Mouse (Mus musculus) myocyte (in vitro differentiated cells): ENCODE results near the gene Dnmt1. TPM values are rescaled to one million over a fixed set of nuclear protein-coding genes. Genes with fewer than 3 reads are reported as not detected.
A peak's percentile ranks its signal among the peaks of the same experiment; 100 is the strongest.

ENCODE experiments used
- H3K27me3 ChIP-seq: one replicate; pipeline ENCODE4 v1.6.1; 2011; ENCODE audit not compliant: control insufficient read depth, insufficient read depth, insufficient read length
- H3K36me3 ChIP-seq: one replicate; pipeline ENCODE4 v1.6.1; 2011; ENCODE audit not compliant: control insufficient read depth, insufficient read depth
- H3K4me2 ChIP-seq: one replicate; pipeline ENCODE4 v1.6.1; 2011; ENCODE audit warnings: low read depth, control low read depth
- H3K4me3 ChIP-seq: one replicate; pipeline ENCODE4 v1.5.1; 2011; ENCODE audit warnings: mild to moderate bottlenecking, control low read depth, moderate library complexity
- H3K79me2 ChIP-seq: one replicate; pipeline ENCODE4 v1.6.1; 2011; ENCODE audit not compliant: control insufficient read depth, insufficient read depth
- H3ac ChIP-seq: one replicate; pipeline ENCODE4 v1.6.1; 2011; ENCODE audit not compliant: control insufficient read depth, insufficient read length
- CEBPB ChIP-seq: IDR thresholded peaks from 2 replicates; pipeline ENCODE4 v1.6.1; 2011; ENCODE audit warnings: mild to moderate bottlenecking, moderate library complexity; ENCODE audit not compliant: poor library complexity, insufficient read depth, severe bottlenecking
- E2F4 ChIP-seq: IDR thresholded peaks from one replicate; pipeline ENCODE4 v1.6.1; 2011; ENCODE audit warnings: mild to moderate bottlenecking, control low read depth, moderate library complexity; ENCODE audit not compliant: insufficient read depth
- MAX ChIP-seq: IDR thresholded peaks from one replicate; pipeline ENCODE4 v1.6.1; 2011; ENCODE audit warnings: low read depth, mild to moderate bottlenecking, control low read depth
- MYOD1 ChIP-seq, 3 experiments: IDR thresholded peaks; one replicate each; pipeline ENCODE4 v1.6.1; 2011; ENCODE audit warnings: control low read depth in 2 of 3, low read depth in 2 of 3, mild to moderate bottlenecking in 2 of 3, moderate library complexity in 1 of 3; ENCODE audit not compliant: insufficient read length in 2 of 3, control insufficient read depth in 1 of 3
- MYOG ChIP-seq, 3 experiments: IDR thresholded peaks; one replicate each; pipeline ENCODE4 v1.6.1; 2011; ENCODE audit warnings: control low read depth in 2 of 3, low read depth in 2 of 3, mild to moderate bottlenecking in 2 of 3; ENCODE audit not compliant: insufficient read length in 2 of 3, control insufficient read depth in 1 of 3, insufficient read depth in 1 of 3
- POLR2A ChIP-seq: IDR thresholded peaks from one replicate; pipeline ENCODE4 v1.6.1; 2011; ENCODE audit warnings: low read depth, mild to moderate bottlenecking, control low read depth, moderate library complexity; ENCODE audit not compliant: insufficient read length
- POLR2AphosphoS2 ChIP-seq: IDR thresholded peaks from one replicate; pipeline ENCODE4 v1.6.1; 2011; ENCODE audit warnings: low read depth, control low read depth; ENCODE audit not compliant: insufficient read length
- REST ChIP-seq: IDR thresholded peaks from one replicate; pipeline ENCODE4 v1.6.1; 2011; ENCODE audit warnings: mild to moderate bottlenecking, control low read depth, moderate library complexity; ENCODE audit not compliant: insufficient read depth, insufficient read length
- SRF ChIP-seq: IDR thresholded peaks from one replicate; pipeline ENCODE4 v1.6.1; 2011; ENCODE audit warnings: low read depth; ENCODE audit not compliant: control insufficient read depth, insufficient read length
- TCF12 ChIP-seq: IDR thresholded peaks from one replicate; pipeline ENCODE4 v1.6.1; 2011; ENCODE audit warnings: mild to moderate bottlenecking, control low read depth; ENCODE audit not compliant: poor library complexity, insufficient read depth, severe bottlenecking
- TCF3 ChIP-seq: IDR thresholded peaks from one replicate; pipeline ENCODE4 v1.6.1; 2011; ENCODE audit warnings: low read depth, control low read depth; ENCODE audit not compliant: insufficient read length
- USF1 ChIP-seq: IDR thresholded peaks from one replicate; pipeline ENCODE4 v1.6.1; 2011; ENCODE audit warnings: low read depth, mild to moderate bottlenecking, control low read depth, moderate library complexity
- polyA plus RNA-seq: library from polyadenylated mRNA; unstranded; fragments of >200 nt; fragmentation: generic; extraction: Trizol; gene quantifications from one replicate; pipeline ENCODE4 v1.2.1, GENCODE M21; 2012; ENCODE audit warnings: missing spikeins

Dnmt1 gene
- polyA plus RNA-seq, 1 experiment: 22.1 TPM

- Histone ChIP-seq H3K27me3 (no peaks in the 10 kb centered on the region), H3ac (peak overlapping the region; percentile 23), H3K36me3 (no peaks in the 10 kb centered on the region), H3K4me2 (peak overlapping the region; percentile 100), H3K79me2 (no peaks in the 10 kb centered on the region), H3K4me3 (peak overlapping the region; percentile 25)
- peak; percentile 79 for TF ChIP-seq POLR2AphosphoS2
- TF ChIP-seq MAX: no peak
- peak; percentile 51 for TF ChIP-seq SRF
- TF ChIP-seq CEBPB: no peak
- TF ChIP-seq MYOG (IDR thresholded peaks at IDR 0.05; ENCODE audit: control insufficient read depth in 1 of 3, insufficient read depth in 1 of 3, insufficient read length in 2 of 3, low read depth in 2 of 3): peak; percentile 34 to 91 (median 88)
- no peak for TF ChIP-seq USF1
- TF ChIP-seq REST: no peak
- peak; percentile 47 for TF ChIP-seq TCF3
- TF ChIP-seq POLR2A: peak; percentile 89
- no peak for TF ChIP-seq TCF12
- peak in 2 of 3 experiments; percentile 88 to 91 for TF ChIP-seq MYOD1 (IDR thresholded peaks at IDR 0.05; ENCODE audit: control insufficient read depth in 1 of 3, insufficient read length in 2 of 3, low read depth in 2 of 3)
- peak; percentile 4 for TF ChIP-seq E2F4
Measured at GRCm38 (mm10) chr9:20878041-20878709, 81.5 kb downstream of the Dnmt1 start.

GRCm38 (mm10) chr9:20877118-20878040, 82.3 kb downstream of the Dnmt1 start:
- Histone ChIP-seq H3ac (peak overlapping the region; percentile 23), H3K4me3 (peak overlapping the region; percentile 25), H3K36me3 (no peaks in the 10 kb centered on the region), H3K4me2 (peak overlapping the region; percentile 99), H3K79me2 (no peaks in the 10 kb centered on the region), H3K27me3 (no peaks in the 10 kb centered on the region)
- TF ChIP-seq POLR2A: no peak
- TF ChIP-seq POLR2AphosphoS2: peak; percentile 86
- peak; percentile 91 for TF ChIP-seq CEBPB
- no peak for TF ChIP-seq MAX

GRCm38 (mm10) chr9:20876318-20877117, 83.2 kb downstream of the Dnmt1 start:
- Histone ChIP-seq H3K4me2 (peak overlapping the region; percentile 99), H3K79me2 (no peaks in the 10 kb centered on the region)

GRCm38 (mm10) chr9:20875021-20875790, 84.5 kb downstream of the Dnmt1 start:
- H3K27me3 ChIP-seq: no peaks in the 10 kb centered on the region
- H3K4me3 ChIP-seq: no peak overlapping the region
- TF ChIP-seq CEBPB (no peak), E2F4 (no peak), POLR2AphosphoS2 (no peak), SRF (no peak), POLR2A (no peak), MAX (no peak), USF1 (no peak), TCF12 (no peak), MYOG (IDR thresholded peaks at IDR 0.05; ENCODE audit: control insufficient read depth in 1 of 3, insufficient read depth in 1 of 3, insufficient read length in 2 of 3, low read depth in 2 of 3) (no peak), REST (no peak), MYOD1 (IDR thresholded peaks at IDR 0.05; ENCODE audit: control insufficient read depth in 1 of 3, insufficient read length in 2 of 3, low read depth in 2 of 3) (no peak), TCF3 (no peak)
- H3ac ChIP-seq: no peak overlapping the region
- H3K79me2 ChIP-seq: no peaks in the 10 kb centered on the region
- no peaks in the 10 kb centered on the region for H3K36me3 ChIP-seq
- H3K4me2 ChIP-seq: no peak overlapping the region

More at GRCm38 (mm10) chr9:20876318-20877117, 83.2 kb downstream of the Dnmt1 start:
- TF ChIP-seq POLR2AphosphoS2: peak; percentile 12
- TF ChIP-seq TCF3: no peak
- Histone ChIP-seq H3ac (peak overlapping the region; percentile 5), H3K27me3 (no peaks in the 10 kb centered on the region), H3K4me3 (peak overlapping the region; percentile 25), H3K36me3 (no peaks in the 10 kb centered on the region)
